Mouse (Mus musculus): ENCODE results near the gene Psen1. TPM values are rescaled to one million over a fixed set of nuclear protein-coding genes. Genes with fewer than 3 reads are reported as not detected.

Gene Psen1
- polyA plus RNA-seq (2016; fragmentation: Nextera tagmentation; extraction: Ambion mirVana), result 73.1 and 73.6 TPM in 2 replicates

- WGBS, result under 1% methylated on average over 38 of the region's 38 CpGs
- peaks cover 19% of the 10 kb centered on the region for H3K4me1 ChIP-seq
- H3K27ac ChIP-seq (replicated peaks), result peak within 1 kb of the TSS; percentile 93
- peak within 1 kb of the TSS; percentile 83 for H3K4me2 ChIP-seq (replicated peaks)
- peaks cover 10% of the 10 kb centered on the region; the same call in 1 of the 2 replicates for H3K36me3 ChIP-seq
- H3K9ac ChIP-seq (replicated peaks), result peak within 1 kb of the TSS; percentile 90
- H3K9me3 ChIP-seq, result no peaks in the 10 kb centered on the region
- H3K27me3 ChIP-seq, result no peaks in the 10 kb centered on the region
- ATAC-seq (ENCODE audit: low FRiP score, low read depth), result peak; percentile 99
- H3K4me3 ChIP-seq, result peak within 1 kb of the TSS; percentile 86
These were observed at the start of gene Psen1 for GRCm38 (mm10) chr12:83687934-83688315. Psen1 (plus strand) TSS chr12:83688152.

GRCm38 (mm10) chr12:83641233-83641632 lies 46.7 kb upstream of the Psen1 start:
- 99% methylated on average over 2 of the region's 2 CpGs for WGBS
- H3K4me3 ChIP-seq, result no peak overlapping the region
- H3K9ac ChIP-seq (replicated peaks), result no peak overlapping the region
- ATAC-seq (ENCODE audit: low FRiP score, low read depth), result no peak
- no peak overlapping the region for H3K27ac ChIP-seq (replicated peaks)
- no peaks in the 10 kb centered on the region for H3K4me1 ChIP-seq
- H3K36me3 ChIP-seq, result peaks cover 59% of the 10 kb centered on the region
- no peak overlapping the region for H3K4me2 ChIP-seq (replicated peaks)
- H3K27me3 ChIP-seq, result no peaks in the 10 kb centered on the region
- no peaks in the 10 kb centered on the region for H3K9me3 ChIP-seq

GRCm38 (mm10) chr12:83643116-83643515 lies 44.8 kb upstream of the Psen1 start:
- 91% methylated on average over 1 of the region's 1 CpGs for WGBS
- Histone ChIP-seq H3K9me3 (no peaks in the 10 kb centered on the region), H3K27ac (replicated peaks) (no peak overlapping the region), H3K4me1 (no peaks in the 10 kb centered on the region), H3K4me3 (no peak overlapping the region), H3K27me3 (no peaks in the 10 kb centered on the region), H3K9ac (replicated peaks) (no peak overlapping the region), H3K4me2 (replicated peaks) (no peak overlapping the region), H3K36me3 (peaks cover 55% of the 10 kb centered on the region)
- ATAC-seq (ENCODE audit: low FRiP score, low read depth), result no peak

GRCm38 (mm10) chr12:83650346-83650745 lies 37.6 kb upstream of the Psen1 start:
- Histone ChIP-seq H3K9me3 (no peaks in the 10 kb centered on the region), H3K27me3 (no peaks in the 10 kb centered on the region), H3K27ac (replicated peaks) (no peak overlapping the region), H3K4me2 (replicated peaks) (no peak overlapping the region), H3K4me3 (no peak overlapping the region), H3K9ac (replicated peaks) (no peak overlapping the region), H3K36me3 (peaks cover 64% of the 10 kb centered on the region), H3K4me1 (no peaks in the 10 kb centered on the region)
- no peak for ATAC-seq (ENCODE audit: low FRiP score, low read depth)
- WGBS, result 99% methylated on average over 3 of the region's 3 CpGs

GRCm38 (mm10) chr12:83651414-83651813 lies 36.5 kb upstream of the Psen1 start:
- peaks cover 60% of the 10 kb centered on the region for H3K36me3 ChIP-seq
- ATAC-seq (ENCODE audit: low FRiP score, low read depth), result no peak

GRCm38 (mm10) chr12:83685466-83685865 lies 2.5 kb upstream of the Psen1 start:
- Histone ChIP-seq H3K27ac (replicated peaks) (no peak overlapping the region), H3K4me3 (no peak overlapping the region), H3K4me1 (peaks cover 14% of the 10 kb centered on the region), H3K36me3 (peaks cover 17% of the 10 kb centered on the region), H3K9me3 (no peaks in the 10 kb centered on the region), H3K9ac (replicated peaks) (no peak overlapping the region), H3K27me3 (no peaks in the 10 kb centered on the region), H3K4me2 (replicated peaks) (no peak overlapping the region)
- no peak for ATAC-seq (ENCODE audit: low FRiP score, low read depth)
- WGBS, result 95% methylated on average over 1 of the region's 1 CpGs

More at GRCm38 (mm10) chr12:83651414-83651813, 36.5 kb upstream of the Psen1 start:
- H3K4me3 ChIP-seq, result no peak overlapping the region
- H3K9me3 ChIP-seq, result no peaks in the 10 kb centered on the region
- H3K27me3 ChIP-seq, result no peaks in the 10 kb centered on the region
- H3K4me1 ChIP-seq, result no peaks in the 10 kb centered on the region
- no peak overlapping the region for H3K27ac ChIP-seq (replicated peaks)
- no peak overlapping the region for H3K9ac ChIP-seq (replicated peaks)
- H3K4me2 ChIP-seq (replicated peaks), result no peak overlapping the region

- 91% methylated on average over 9 of the region's 9 CpGs for WGBS
- Histone ChIP-seq H3K4me1 (peaks cover 19% of the 10 kb centered on the region), H3K9me3 (no peaks in the 10 kb centered on the region), H3K9ac (replicated peaks) (no peak overlapping the region), H3K36me3 (peaks cover 6% of the 10 kb centered on the region), H3K4me2 (replicated peaks) (no peak overlapping the region), H3K27ac (replicated peaks) (no peak overlapping the region), H3K27me3 (no peaks in the 10 kb centered on the region), H3K4me3 (no peak overlapping the region)
- no peak for ATAC-seq (ENCODE audit: low FRiP score, low read depth)
These were observed 1.2 kb upstream of the Psen1 start for GRCm38 (mm10) chr12:83686575-83687350.

GRCm38 (mm10) chr12:83688316-83689086 lies 549 bp downstream of the Psen1 start:
- peak overlapping the region; percentile 86 for H3K4me3 ChIP-seq
- peak; percentile 76 for ATAC-seq (ENCODE audit: low FRiP score, low read depth)
- 1% methylated on average over 48 of the region's 49 CpGs for WGBS
- H3K27ac ChIP-seq (replicated peaks), result peak overlapping the region; percentile 93
- H3K9me3 ChIP-seq, result no peaks in the 10 kb centered on the region
- peaks cover 11% of the 10 kb centered on the region; the same call in 1 of the 2 replicates for H3K36me3 ChIP-seq
- H3K9ac ChIP-seq (replicated peaks), result peak overlapping the region; percentile 90
- peak overlapping the region; percentile 83 for H3K4me2 ChIP-seq (replicated peaks)
- H3K4me1 ChIP-seq, result peaks cover 19% of the 10 kb centered on the region
- no peaks in the 10 kb centered on the region for H3K27me3 ChIP-seq

- no peak for ATAC-seq (ENCODE audit: low FRiP score, low read depth)
- H3K4me3 ChIP-seq, result peak overlapping the region; percentile 86
- peak overlapping the region; percentile 90 for H3K9ac ChIP-seq (replicated peaks)
- H3K36me3 ChIP-seq, result peaks cover 11% of the 10 kb centered on the region; the same call in 1 of the 2 replicates
- peak overlapping the region; percentile 83 for H3K4me2 ChIP-seq (replicated peaks)
- no peaks in the 10 kb centered on the region for H3K27me3 ChIP-seq
- no peaks in the 10 kb centered on the region for H3K9me3 ChIP-seq
- WGBS, result 43% methylated on average over 6 of the region's 6 CpGs
- H3K4me1 ChIP-seq, result peaks cover 19% of the 10 kb centered on the region
- H3K27ac ChIP-seq (replicated peaks), result peak overlapping the region; percentile 93; the same call in 1 of the 2 replicates
These were observed 1.1 kb downstream of the Psen1 start for GRCm38 (mm10) chr12:83689087-83689432.

- ATAC-seq (ENCODE audit: low FRiP score, low read depth), result no peak
- Histone ChIP-seq H3K4me3 (no peak overlapping the region), H3K9me3 (no peaks in the 10 kb centered on the region), H3K9ac (replicated peaks) (no peak overlapping the region), H3K4me1 (peaks cover 15% of the 10 kb centered on the region), H3K36me3 (peaks cover 11% of the 10 kb centered on the region; the same call in 1 of the 2 replicates), H3K27ac (replicated peaks) (no peak overlapping the region), H3K4me2 (replicated peaks) (no peak overlapping the region), H3K27me3 (no peaks in the 10 kb centered on the region)
- WGBS, result 92% methylated on average over 5 of the region's 5 CpGs
These were observed 6.1 kb downstream of the Psen1 start for GRCm38 (mm10) chr12:83694011-83694410.

- no peak for ATAC-seq (ENCODE audit: low FRiP score, low read depth)
These were observed 6.7 kb downstream of the Psen1 start for GRCm38 (mm10) chr12:83694669-83695068.

GRCm38 (mm10) chr12:83698637-83699036 lies 10.7 kb downstream of the Psen1 start:
- Histone ChIP-seq H3K4me2 (replicated peaks) (no peak overlapping the region), H3K27me3 (no peaks in the 10 kb centered on the region), H3K27ac (replicated peaks) (no peak overlapping the region), H3K9ac (replicated peaks) (no peak overlapping the region), H3K36me3 (peaks cover 24% of the 10 kb centered on the region), H3K9me3 (no peaks in the 10 kb centered on the region), H3K4me1 (peaks cover 4% of the 10 kb centered on the region), H3K4me3 (no peak overlapping the region)
- WGBS, result 90% methylated on average over 4 of the region's 4 CpGs
- ATAC-seq (ENCODE audit: low FRiP score, low read depth), result no peak

More at GRCm38 (mm10) chr12:83694669-83695068, 6.7 kb downstream of the Psen1 start:
- Histone ChIP-seq H3K9ac (replicated peaks) (no peak overlapping the region), H3K4me3 (no peak overlapping the region), H3K4me2 (replicated peaks) (no peak overlapping the region), H3K36me3 (peaks cover 15% of the 10 kb centered on the region; the same call in 1 of the 2 replicates), H3K9me3 (no peaks in the 10 kb centered on the region), H3K4me1 (peaks cover 9% of the 10 kb centered on the region; the same call in 1 of the 2 replicates), H3K27ac (replicated peaks) (no peak overlapping the region), H3K27me3 (no peaks in the 10 kb centered on the region)
- 94% methylated on average over 3 of the region's 3 CpGs for WGBS

Measured in midbrain, embryonic 12.5 days (tissue).